Mouse (Mus musculus) thymus, adult 2 months (tissue): ENCODE measurements around the gene Klk1b3.

ENCODE experiments used
- CTCF ChIP-seq: fragments of 200-500 bp; IDR thresholded peaks from 2 replicates; pipeline ENCODE4 v1.5.1; 2012; ENCODE audit warnings: mild to moderate bottlenecking, control low read depth, low read length, moderate library complexity, borderline replicate concordance; ENCODE audit not compliant: control insufficient read depth, poor library complexity, insufficient read depth; ENCODE audit errors: extremely low read depth
- POLR2A ChIP-seq: fragments of 200-500 bp; IDR thresholded peaks from 2 replicates; pipeline ENCODE4 v1.6.1; 2012; ENCODE audit warnings: mild to moderate bottlenecking, low read length, control low read depth, moderate library complexity; ENCODE audit not compliant: control insufficient read depth, poor library complexity, insufficient read depth; ENCODE audit errors: extremely low read depth

DNA sequence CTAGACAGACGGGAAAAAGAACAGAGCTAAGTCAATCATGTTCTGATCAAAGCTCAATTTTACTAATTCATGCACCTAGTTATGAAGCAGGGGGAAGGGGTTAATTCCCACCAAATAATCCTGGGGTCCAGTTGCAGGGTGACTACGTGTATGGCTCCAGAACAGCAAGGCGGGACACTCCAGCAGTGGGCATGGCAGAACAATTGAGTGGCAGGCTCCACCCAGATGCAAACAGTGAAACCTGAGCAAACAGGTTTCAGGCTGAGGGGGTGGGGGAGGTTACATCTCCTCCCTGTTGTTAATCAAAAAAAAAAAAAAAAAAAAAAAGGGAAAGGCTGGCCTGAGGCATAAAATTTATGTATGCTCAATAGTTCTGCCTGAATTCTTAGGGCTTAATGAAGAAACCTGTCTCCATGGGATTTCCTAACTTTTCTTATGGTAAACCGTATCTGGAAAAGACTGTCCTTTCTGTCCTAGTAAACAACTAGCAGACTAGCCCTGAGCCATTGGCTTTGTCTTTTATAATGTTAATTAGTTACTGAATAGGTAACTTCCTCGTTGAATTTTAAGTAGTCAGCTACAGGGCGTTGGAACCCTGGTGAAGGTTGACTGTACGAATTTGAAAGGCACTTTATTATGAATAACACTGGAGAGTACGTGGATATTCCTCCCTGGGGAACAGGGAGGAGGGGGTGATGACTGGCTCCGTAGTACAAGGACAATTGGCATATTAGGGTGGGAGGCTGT lies 18.5 kb upstream of the Klk1b3 start:
- TF ChIP-seq CTCF = no peak
- no peak for TF ChIP-seq POLR2A
